Mouse (Mus musculus) limb, embryonic 10.5 days (tissue): Measurements from ENCODE around the gene Rgs6. TPM values are rescaled to one million over a fixed set of nuclear protein-coding genes. Genes with fewer than 3 reads are reported as not detected.

Experiments
- DNase-seq: peaks from one replicate; pipeline ENCODE4 v3.0.0-alpha.2; 2017; ENCODE audit warnings: low spot score
- H3K27ac ChIP-seq: fragments of 300-500 bp; sonication (generic); 2 replicates; pipeline ENCODE4 v1.5.1; 2016; ENCODE audit warnings: mild to moderate bottlenecking
- H3K27me3 ChIP-seq: fragments of 300-500 bp; sonication (generic); 2 replicates; pipeline ENCODE4 v1.6.1; 2016; ENCODE audit warnings: low read depth, mild to moderate bottlenecking; ENCODE audit not compliant: poor library complexity, severe bottlenecking
- H3K36me3 ChIP-seq: fragments of 300-500 bp; sonication (generic); 2 replicates; pipeline ENCODE4 v1.6.1; 2016; ENCODE audit warnings: mild to moderate bottlenecking, moderate library complexity
- H3K4me1 ChIP-seq: fragments of 300-500 bp; sonication (generic); 2 replicates; pipeline ENCODE4 v1.6.1; 2016
- H3K4me3 ChIP-seq: fragments of 300-500 bp; sonication (generic); 2 replicates; pipeline ENCODE4 v1.5.1; 2016; ENCODE audit warnings: mild to moderate bottlenecking, moderate library complexity
- H3K9me3 ChIP-seq: fragments of 300-500 bp; sonication (generic); replicated peaks from 2 replicates; pipeline ENCODE4 v1.6.1; 2016; ENCODE audit warnings: mild to moderate bottlenecking
- WGBS: fragments of 180-500 bp; shearing (Covaris S2); methylation state at CpG from one replicate; pipeline ENCODE4 v1.1.7; 2016; 5-methylcytosine and 5-hydroxymethylcytosine counted together
- polyA plus RNA-seq: library from polyadenylated mRNA; unstranded; fragments of >200 nt; fragmentation: Nextera tagmentation; extraction: Ambion mirVana; gene quantifications from 2 replicates; pipeline ENCODE4 v1.2.1, GENCODE M21; 2016

The Rgs6 gene
- polyA plus RNA-seq, 1 experiment from 2014 or later: not detected

GRCm38 (mm10) chr12:83013918-83014691, 426.0 kb downstream of the Rgs6 start:
- H3K9me3 ChIP-seq: no peaks in the 10 kb centered on the region
- 71% methylated on average over 4 of the region's 4 CpGs for WGBS
- no peak overlapping the region for H3K4me3 ChIP-seq
- H3K4me1 ChIP-seq: 0 out of 2 replicates have a peak, but pooled peaks cover 3% of the 10 kb centered on the region
- no peak for DNase-seq
- H3K27me3 ChIP-seq: no peaks in the 10 kb centered on the region
- H3K36me3 ChIP-seq: no peaks in the 10 kb centered on the region
- H3K27ac ChIP-seq: no peak overlapping the region

GRCm38 (mm10) chr12:83014848-83015247, 426.8 kb downstream of the Rgs6 start:
- DNase-seq: no peak

GRCm38 (mm10) chr12:83015366-83015765, 427.3 kb downstream of the Rgs6 start:
- H3K4me3 ChIP-seq: no peak overlapping the region
- no peak for DNase-seq
- no peaks in the 10 kb centered on the region for H3K9me3 ChIP-seq
- no peaks in the 10 kb centered on the region for H3K27me3 ChIP-seq
- 79% methylated on average over 5 of the region's 5 CpGs for WGBS
- H3K4me1 ChIP-seq: 0 out of 2 replicates have a peak, but pooled peaks cover 3% of the 10 kb centered on the region
- no peak overlapping the region for H3K27ac ChIP-seq
- no peaks in the 10 kb centered on the region for H3K36me3 ChIP-seq

More at GRCm38 (mm10) chr12:83014848-83015247, 426.8 kb downstream of the Rgs6 start:
- no peak overlapping the region for H3K4me3 ChIP-seq
- H3K4me1 ChIP-seq: 0 out of 2 replicates have a peak, but pooled peaks cover 3% of the 10 kb centered on the region
- H3K9me3 ChIP-seq: no peaks in the 10 kb centered on the region
- H3K27me3 ChIP-seq: no peaks in the 10 kb centered on the region
- 23% methylated on average over 2 of the region's 2 CpGs for WGBS
- H3K36me3 ChIP-seq: no peaks in the 10 kb centered on the region
- H3K27ac ChIP-seq: no peak overlapping the region

GRCm38 (mm10) chr12:83016486-83016885, 428.4 kb downstream of the Rgs6 start:
- Histone ChIP-seq H3K9me3 (no peaks in the 10 kb centered on the region), H3K27me3 (no peaks in the 10 kb centered on the region), H3K36me3 (no peaks in the 10 kb centered on the region), H3K4me1 (0 out of 2 replicates have a peak, but pooled peaks cover 3% of the 10 kb centered on the region), H3K27ac (no peak overlapping the region), H3K4me3 (no peak overlapping the region)
- DNase-seq: no peak
- WGBS: 76% methylated on average over 6 of the region's 6 CpGs

- WGBS: 11% methylated on average over 3 of the region's 3 CpGs
- H3K4me1 ChIP-seq: 0 out of 2 replicates have a peak, but pooled peaks cover 3% of the 10 kb centered on the region
- peak; percentile 89 for DNase-seq
- H3K9me3 ChIP-seq: no peaks in the 10 kb centered on the region
- H3K36me3 ChIP-seq: no peaks in the 10 kb centered on the region
- H3K27ac ChIP-seq: no peak overlapping the region
- no peak overlapping the region for H3K4me3 ChIP-seq
- no peaks in the 10 kb centered on the region for H3K27me3 ChIP-seq
Measured at GRCm38 (mm10) chr12:83018005-83018404, 429.9 kb downstream of the Rgs6 start.

GRCm38 (mm10) chr12:83026985-83027384, 438.9 kb downstream of the Rgs6 start:
- no peaks in the 10 kb centered on the region for H3K36me3 ChIP-seq
- H3K27ac ChIP-seq: no peak overlapping the region
- H3K4me1 ChIP-seq: no peaks in the 10 kb centered on the region
- no peak for DNase-seq
- 31% methylated on average over 3 of the region's 3 CpGs for WGBS
- H3K27me3 ChIP-seq: no peaks in the 10 kb centered on the region
- no peaks in the 10 kb centered on the region for H3K9me3 ChIP-seq
- no peak overlapping the region for H3K4me3 ChIP-seq

GRCm38 (mm10) chr12:83033171-83033835, 445.2 kb downstream of the Rgs6 start:
- Histone ChIP-seq H3K9me3 (no peaks in the 10 kb centered on the region), H3K27me3 (no peaks in the 10 kb centered on the region), H3K36me3 (no peaks in the 10 kb centered on the region), H3K27ac (no peak overlapping the region), H3K4me3 (no peak overlapping the region), H3K4me1 (peaks cover 6% of the 10 kb centered on the region)
- DNase-seq: no peak
- 76% methylated on average over 7 of the region's 7 CpGs for WGBS

GRCm38 (mm10) chr12:83034859-83035569, 446.9 kb downstream of the Rgs6 start:
- no peaks in the 10 kb centered on the region for H3K36me3 ChIP-seq
- WGBS: 67% methylated on average over 3 of the region's 3 CpGs
- DNase-seq: no peak
- no peak overlapping the region for H3K4me3 ChIP-seq
- no peaks in the 10 kb centered on the region for H3K27me3 ChIP-seq
- no peak overlapping the region for H3K27ac ChIP-seq
- peaks cover 15% of the 10 kb centered on the region for H3K4me1 ChIP-seq
- H3K9me3 ChIP-seq: no peaks in the 10 kb centered on the region

GRCm38 (mm10) chr12:83037798-83038560, 449.9 kb downstream of the Rgs6 start:
- WGBS: 77% methylated on average over 25 of the region's 25 CpGs
- peak overlapping the region; percentile 14; the same call in 1 of the 2 replicates for H3K27ac ChIP-seq
- DNase-seq: no peak

GRCm38 (mm10) chr12:83038779-83039178, 450.7 kb downstream of the Rgs6 start:
- H3K27ac ChIP-seq: peak overlapping the region; percentile 14; the same call in 1 of the 2 replicates
- no peak overlapping the region for H3K4me3 ChIP-seq
- DNase-seq: no peak
- H3K4me1 ChIP-seq: peaks cover 15% of the 10 kb centered on the region
- H3K27me3 ChIP-seq: no peaks in the 10 kb centered on the region
- no peaks in the 10 kb centered on the region for H3K36me3 ChIP-seq
- 85% methylated on average over 7 of the region's 7 CpGs for WGBS
- H3K9me3 ChIP-seq: no peaks in the 10 kb centered on the region

More at GRCm38 (mm10) chr12:83037798-83038560, 449.9 kb downstream of the Rgs6 start:
- H3K36me3 ChIP-seq: no peaks in the 10 kb centered on the region
- H3K4me3 ChIP-seq: no peak overlapping the region
- H3K27me3 ChIP-seq: no peaks in the 10 kb centered on the region
- H3K4me1 ChIP-seq: peaks cover 15% of the 10 kb centered on the region
- no peaks in the 10 kb centered on the region for H3K9me3 ChIP-seq

GRCm38 (mm10) chr12:83039859-83040258, 451.8 kb downstream of the Rgs6 start:
- 79% methylated on average over 3 of the region's 3 CpGs for WGBS
- DNase-seq: no peak

GRCm38 (mm10) chr12:83043980-83044620, 456.0 kb downstream of the Rgs6 start:
- DNase-seq: no peak
- no peaks in the 10 kb centered on the region for H3K9me3 ChIP-seq
- peaks cover 8% of the 10 kb centered on the region; the same call in 1 of the 2 replicates for H3K4me1 ChIP-seq
- H3K4me3 ChIP-seq: no peak overlapping the region
- no peak overlapping the region for H3K27ac ChIP-seq
- WGBS: 77% methylated on average over 6 of the region's 6 CpGs
- no peaks in the 10 kb centered on the region for H3K36me3 ChIP-seq
- no peaks in the 10 kb centered on the region for H3K27me3 ChIP-seq

More at GRCm38 (mm10) chr12:83039859-83040258, 451.8 kb downstream of the Rgs6 start:
- Histone ChIP-seq H3K9me3 (no peaks in the 10 kb centered on the region), H3K4me3 (no peak overlapping the region), H3K36me3 (no peaks in the 10 kb centered on the region), H3K4me1 (peaks cover 21% of the 10 kb centered on the region), H3K27ac (no peak overlapping the region), H3K27me3 (no peaks in the 10 kb centered on the region)
